Mouse (Mus musculus): Measurements from ENCODE around the gene Dhx57. TPM values are rescaled to one million over a fixed set of nuclear protein-coding genes. Genes with fewer than 3 reads are reported as not detected.

Dhx57 gene
- total RNA-seq, 2 experiments from 2014 or later: 6.6 to 8.1 TPM

DNA sequence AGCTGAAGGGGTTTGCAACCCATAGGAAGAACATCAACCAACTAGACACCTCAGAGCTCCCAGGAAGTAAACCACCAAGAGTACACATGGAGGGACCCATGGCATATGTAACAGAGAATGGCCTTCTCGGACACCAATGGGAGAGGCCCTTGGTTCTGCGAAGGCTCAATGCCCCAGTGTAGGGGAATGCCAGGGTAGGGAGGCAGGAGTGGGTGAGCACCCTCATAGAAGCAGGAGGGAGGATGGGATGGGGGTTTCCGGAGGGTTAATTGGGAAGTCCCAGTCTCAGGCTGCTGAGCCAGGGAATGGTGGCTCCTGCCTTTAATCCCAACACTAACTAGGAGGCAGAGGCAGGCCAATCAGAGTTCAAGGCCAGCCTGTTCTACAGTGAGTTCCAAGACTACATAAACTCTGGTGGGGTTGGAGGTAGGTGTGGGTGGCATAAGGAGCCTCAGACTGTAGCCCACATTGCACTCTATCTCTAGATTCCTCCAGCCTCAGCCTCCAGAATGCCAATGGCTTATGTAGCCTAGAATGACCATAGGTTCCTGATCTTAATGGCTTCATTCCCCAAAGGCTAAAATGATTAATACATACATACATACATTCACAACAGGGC lies 91.0 kb downstream of the Dhx57 start:
- DNase-seq: no peak

DNA sequence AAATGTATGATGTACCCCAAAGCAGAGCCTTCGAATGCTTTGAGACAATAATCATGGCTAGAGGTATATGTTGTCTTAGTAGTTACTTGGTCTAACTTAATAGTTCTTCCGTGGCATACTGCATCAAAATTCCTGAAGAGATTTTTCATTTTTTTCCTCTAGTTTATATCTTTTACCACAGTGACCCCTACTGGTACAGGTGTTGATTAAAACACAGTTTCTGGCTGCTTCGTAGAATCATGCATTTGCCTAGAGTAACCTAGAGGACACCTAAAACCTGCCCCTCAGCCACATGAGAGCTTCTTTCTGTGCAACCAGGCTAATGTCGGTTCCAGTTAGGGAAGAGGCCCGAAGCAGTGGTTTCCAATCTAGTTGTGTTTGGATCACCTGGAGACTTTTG lies 97.2 kb downstream of the Dhx57 start:
- no peak for DNase-seq

Other genes starting within 250 kb of the Dhx57 start
- gene Hnrnpll, start 228.1 kb downstream of the Dhx57 start, total RNA-seq (2021): 10 to 100 TPM; 13.7 to 14.6 TPM
- gene Galm, start 163.0 kb downstream of the Dhx57 start, total RNA-seq (2021): 1 to 10 TPM; 1.3 to 2.7 TPM
- gene Srsf7, start 83.2 kb downstream of the Dhx57 start, total RNA-seq (2021): 10 to 100 TPM; 23.4 to 23.9 TPM
- gene Ttc39d, start 83.0 kb downstream of the Dhx57 start, total RNA-seq (2021): not detected
- gene Gemin6, start 66.0 kb downstream of the Dhx57 start, total RNA-seq (2021): 1 to 10 TPM; 4.7 to 5.6 TPM
- 1 to 10 TPM; 6.5 to 7.7 TPM for gene Morn2, start 273 bp downstream of the Dhx57 start, total RNA-seq (2021)
- not detected for gene Arhgef33, start 16.9 kb upstream of the Dhx57 start, total RNA-seq (2021)
- not detected for gene Gm10190, start 83.1 kb upstream of the Dhx57 start, total RNA-seq (2021)
- 10 to 100 TPM; 12.8 to 14.7 TPM for gene Sos1, start 190.0 kb upstream of the Dhx57 start, total RNA-seq (2021)

Measured in gastrocnemius, postnatal 25 days (tissue).